Mouse (Mus musculus): ENCODE measurements around the gene Hspb8. TPM values are rescaled to one million over a fixed set of nuclear protein-coding genes. Genes with fewer than 3 reads are reported as not detected.

Gene Hspb8
- total and polyA plus RNA-seq, 3 experiments = not detected

DNA sequence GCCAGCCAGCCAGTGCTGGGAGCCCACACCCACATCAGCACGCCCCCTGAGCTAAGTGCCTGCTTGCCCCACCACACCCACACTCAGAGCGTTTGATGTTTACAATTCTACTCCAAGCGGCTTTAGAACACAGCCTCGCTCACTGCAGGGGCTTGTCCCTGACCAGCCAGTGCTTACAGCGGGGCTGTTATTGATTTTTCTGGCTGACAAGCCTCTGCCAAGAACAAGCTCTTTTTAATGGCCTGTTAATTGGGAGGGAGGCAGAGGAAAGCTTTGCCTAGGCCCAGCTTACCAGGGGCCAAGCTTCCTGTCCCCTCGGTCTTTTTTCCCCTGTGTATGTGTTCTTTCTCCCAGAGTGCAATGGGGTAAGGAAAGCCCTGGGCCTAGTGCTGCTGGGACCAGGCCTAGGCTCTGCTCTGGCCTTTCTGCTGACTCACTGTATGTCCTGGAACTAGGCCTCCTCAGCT lies 1.9 kb downstream of the Hspb8 start:
- no peak overlapping the region for H3K9ac ChIP-seq (ENCODE audit: insufficient read depth, low read depth)

DNA sequence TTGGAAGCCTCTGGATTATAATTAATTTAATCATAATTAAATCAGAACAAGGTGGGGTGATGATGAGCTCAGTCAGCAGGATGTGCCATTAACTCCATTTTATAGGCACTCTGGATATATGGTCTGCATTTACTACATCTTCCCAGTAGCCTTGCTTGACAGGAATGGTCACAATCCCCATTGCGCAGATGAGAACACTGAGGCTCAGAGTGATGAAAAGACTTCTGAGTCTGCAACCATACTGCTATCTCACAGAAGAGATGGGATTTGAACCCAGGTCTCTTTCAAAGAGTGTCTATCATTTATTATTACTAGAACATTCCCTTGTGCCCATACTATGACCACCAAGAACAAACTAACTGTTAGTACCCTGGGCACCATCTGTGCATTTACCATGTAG lies 2.5 kb downstream of the Hspb8 start:
- no peak overlapping the region for H3K27ac ChIP-seq (ENCODE audit: insufficient read depth, low read depth)
- H3K4me3 ChIP-seq (replicated peaks in 1 of 3; ENCODE audit: low read depth in 2 of 3, low read length in 2 of 3, poor library complexity in 1 of 3) = no peak overlapping the region
- H3K9me3 ChIP-seq (replicated peaks; ENCODE audit: low read length) = peaks cover 90% of the 10 kb centered on the region
- H3K36me3 ChIP-seq (replicated peaks in 1 of 2; ENCODE audit: control insufficient read depth in 1 of 2, insufficient read depth in 1 of 2, low read length in 1 of 2) = no peaks in the 10 kb centered on the region
- in situ Hi-C loops (cut with MboI; ENCODE audit: low pct_ligation_motif_present, low pct_unique_long_range_greater_than_20kb, low sequenced_read_pairs) = no loop called here
- no peak overlapping the region for H3K9ac ChIP-seq (ENCODE audit: insufficient read depth, low read depth)
- no peaks in the 10 kb centered on the region for H3K27me3 ChIP-seq (replicated peaks)
- TF ChIP-seq ZMIZ1 (IDR thresholded peaks at IDR 0.05; ENCODE audit: low read depth, low read length) = no peak
- TF ChIP-seq CHD2 (IDR thresholded peaks at IDR 0.05; ENCODE audit: low read length) = no peak
- TF ChIP-seq MYC (IDR thresholded peaks at IDR 0.05; ENCODE audit: low read depth, low read length) = no peak
- TF ChIP-seq KAT2A (IDR thresholded peaks at IDR 0.05; ENCODE audit: insufficient replicate concordance, low read length) = no peak
- TF ChIP-seq JUND (conservative IDR thresholded peaks at IDR 0.05; ENCODE audit: low read depth, low read length) = no peak
- no peak for TF ChIP-seq IRF4 (IDR thresholded peaks at IDR 0.05; ENCODE audit: low read depth, low read length)
- no peak for TF ChIP-seq USF1 (IDR thresholded peaks at IDR 0.05; ENCODE audit: low read depth, low read length)
- TF ChIP-seq ELF1 (IDR thresholded peaks at IDR 0.05; ENCODE audit: low read depth, low read length) = no peak
- TF ChIP-seq HCFC1 (IDR thresholded peaks at IDR 0.05; ENCODE audit: low read depth, low read length) = no peak
- no peak for TF ChIP-seq CHD1 (IDR thresholded peaks at IDR 0.05; ENCODE audit: low read depth, low read length)
- TF ChIP-seq POLR2AphosphoS2 (IDR thresholded peaks at IDR 0.05; ENCODE audit: low read depth, low read length) = no peak
- no peak for TF ChIP-seq ZC3H11A (IDR thresholded peaks at IDR 0.05; ENCODE audit: low read depth, low read length)
- no peak for TF ChIP-seq E2F4 (IDR thresholded peaks at IDR 0.05; ENCODE audit: insufficient replicate concordance, low read depth, low read length)
- TF ChIP-seq NELFE (IDR thresholded peaks at IDR 0.05; ENCODE audit: low read depth, low read length) = no peak
- no peak for TF ChIP-seq CTCF (conservative IDR thresholded peaks at IDR 0.05 in 1 of 2, IDR thresholded peaks at IDR 0.05 in 1 of 2; ENCODE audit: low read depth in 2 of 2, low read length in 2 of 2)
- TF ChIP-seq BHLHE40 (IDR thresholded peaks at IDR 0.05; ENCODE audit: low read depth, low read length) = no peak
- TF ChIP-seq SIN3A (IDR thresholded peaks at IDR 0.05; ENCODE audit: low read length) = no peak
- no peak for TF ChIP-seq MAX (IDR thresholded peaks at IDR 0.05; ENCODE audit: low read length)
- no peak for TF ChIP-seq MXI1 (IDR thresholded peaks at IDR 0.05; ENCODE audit: low read depth, low read length)
- no peak for TF ChIP-seq TBP (conservative IDR thresholded peaks at IDR 0.05; ENCODE audit: low read depth, low read length)
- dilution Hi-C loops (cut with MboI; ENCODE audit: extremely low pct_ligation_motif_present, extremely low pct_unique_long_range_greater_than_20kb, low sequenced_read_pairs) = no loop called here
- DNase-seq (ENCODE audit: extremely low read depth) = no peak
- H3K4me2 ChIP-seq (ENCODE audit: insufficient read depth, low read depth, poor library complexity, severe bottlenecking) = no peak overlapping the region
- no peaks in the 10 kb centered on the region for H3K79me2 ChIP-seq (replicated peaks; ENCODE audit: control insufficient read depth, extremely low read depth, insufficient read depth, poor library complexity, severe bottlenecking)
- H3K4me1 ChIP-seq (ENCODE audit: control insufficient read depth in 1 of 2, insufficient read depth in 2 of 2) = no peaks in the 10 kb centered on the region

More for the DNA sequence above, 1.9 kb downstream of the Hspb8 start:
- H3K4me3 ChIP-seq (replicated peaks in 1 of 3; ENCODE audit: low read depth in 2 of 3, low read length in 2 of 3, poor library complexity in 1 of 3) = no peak overlapping the region
- no peaks in the 10 kb centered on the region for H3K36me3 ChIP-seq (replicated peaks in 1 of 2; ENCODE audit: control insufficient read depth in 1 of 2, insufficient read depth in 1 of 2, low read length in 1 of 2)
- TF ChIP-seq ETS1 (conservative IDR thresholded peaks at IDR 0.05; ENCODE audit: low read depth, low read length) (no peak), ZKSCAN1 (IDR thresholded peaks at IDR 0.05; ENCODE audit: borderline replicate concordance, low read depth, low read length) (no peak), E2F4 (IDR thresholded peaks at IDR 0.05; ENCODE audit: insufficient replicate concordance, low read depth, low read length) (no peak), ELF1 (IDR thresholded peaks at IDR 0.05; ENCODE audit: low read depth, low read length) (no peak), USF1 (IDR thresholded peaks at IDR 0.05; ENCODE audit: low read depth, low read length) (no peak), KAT2A (IDR thresholded peaks at IDR 0.05; ENCODE audit: insufficient replicate concordance, low read length) (no peak), ZC3H11A (IDR thresholded peaks at IDR 0.05; ENCODE audit: low read depth, low read length) (no peak), POLR2AphosphoS2 (IDR thresholded peaks at IDR 0.05; ENCODE audit: low read depth, low read length) (no peak), ZMIZ1 (IDR thresholded peaks at IDR 0.05; ENCODE audit: low read depth, low read length) (no peak), CHD2 (IDR thresholded peaks at IDR 0.05; ENCODE audit: low read length) (no peak), MYC (IDR thresholded peaks at IDR 0.05; ENCODE audit: low read depth, low read length) (no peak)
- peaks cover 89% of the 10 kb centered on the region for H3K9me3 ChIP-seq (replicated peaks; ENCODE audit: low read length)
- H3K4me1 ChIP-seq (ENCODE audit: control insufficient read depth in 1 of 2, insufficient read depth in 2 of 2) = no peaks in the 10 kb centered on the region
- in situ Hi-C loops (cut with MboI; ENCODE audit: low pct_ligation_motif_present, low pct_unique_long_range_greater_than_20kb, low sequenced_read_pairs) (no loop called here), dilution Hi-C loops (cut with MboI; ENCODE audit: extremely low pct_ligation_motif_present, extremely low pct_unique_long_range_greater_than_20kb, low sequenced_read_pairs) (no loop called here)
- DNase-seq (ENCODE audit: extremely low read depth) = no peak
- no peaks in the 10 kb centered on the region for H3K79me2 ChIP-seq (replicated peaks; ENCODE audit: control insufficient read depth, extremely low read depth, insufficient read depth, poor library complexity, severe bottlenecking)
- no peak overlapping the region for H3K4me2 ChIP-seq (ENCODE audit: insufficient read depth, low read depth, poor library complexity, severe bottlenecking)
- H3K27me3 ChIP-seq (replicated peaks) = no peaks in the 10 kb centered on the region
- H3K27ac ChIP-seq (ENCODE audit: insufficient read depth, low read depth) = no peak overlapping the region
